Mouse (Mus musculus): ENCODE results near the gene Hunk. TPM values are rescaled to one million over a fixed set of nuclear protein-coding genes. Genes with fewer than 3 reads are reported as not detected.

Gene Hunk
- polyA plus RNA-seq, 1 experiment from 2014 or later = 11.5 TPM

DNA sequence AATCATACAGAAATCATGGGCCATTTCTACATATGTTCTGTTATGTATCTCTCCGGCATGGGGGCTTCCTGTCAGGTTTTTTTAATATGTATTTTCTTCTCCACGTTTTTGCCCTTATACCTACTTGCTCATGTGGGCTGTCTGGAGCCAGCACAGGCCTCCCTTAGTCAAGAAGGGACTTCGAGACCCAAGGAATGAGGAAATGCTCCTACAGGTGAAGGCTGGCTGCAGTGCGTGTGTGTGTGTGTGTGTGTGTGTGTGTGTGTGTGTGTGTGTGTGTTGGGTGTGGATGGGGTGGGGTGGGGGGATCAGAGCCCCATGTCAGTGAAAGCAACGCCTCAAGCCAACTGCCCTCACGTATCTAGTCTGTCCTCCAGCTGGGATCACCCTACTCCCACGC is 16.5 kb downstream of the Hunk start:
- no peaks in the 10 kb centered on the region for H3K9me3 ChIP-seq (ENCODE audit: control insufficient read depth, low read length)
- H3K9ac ChIP-seq (replicated peaks; ENCODE audit: low read depth, low read length) = no peak overlapping the region
- H3K27me3 ChIP-seq (replicated peaks; ENCODE audit: control insufficient read depth, insufficient read depth, low read length) = no peaks in the 10 kb centered on the region
- H3K36me3 ChIP-seq (ENCODE audit: control insufficient read depth, insufficient read depth) = no peaks in the 10 kb centered on the region
- H3K4me3 ChIP-seq (replicated peaks; ENCODE audit: low read length) = no peak overlapping the region
- H3K4me1 ChIP-seq (replicated peaks; ENCODE audit: control insufficient read depth, insufficient read depth, low read length) = peaks cover 25% of the 10 kb centered on the region
- H3K4me2 ChIP-seq (ENCODE audit: low read length) = no peak overlapping the region
- WGBS = 87% methylated on average over 7 of the region's 7 CpGs
- no peak overlapping the region for H3K27ac ChIP-seq (ENCODE audit: low read length)
- no peak for ATAC-seq

- H3K9ac ChIP-seq (replicated peaks; ENCODE audit: low read depth, low read length) = no peak overlapping the region
- H3K9me3 ChIP-seq (ENCODE audit: control insufficient read depth, low read length) = no peaks in the 10 kb centered on the region
- peaks cover 53% of the 10 kb centered on the region for H3K4me1 ChIP-seq (replicated peaks; ENCODE audit: control insufficient read depth, insufficient read depth, low read length)
- H3K27ac ChIP-seq (ENCODE audit: low read length) = peak overlapping the region; percentile 74
- 42% methylated on average over 3 of the region's 3 CpGs for WGBS
- no peaks in the 10 kb centered on the region for H3K27me3 ChIP-seq (replicated peaks; ENCODE audit: control insufficient read depth, insufficient read depth, low read length)
- H3K4me2 ChIP-seq (ENCODE audit: low read length) = no peak overlapping the region
- peak; percentile 78 for ATAC-seq
- no peaks in the 10 kb centered on the region for H3K36me3 ChIP-seq (ENCODE audit: control insufficient read depth, insufficient read depth)
- no peak overlapping the region for H3K4me3 ChIP-seq (replicated peaks; ENCODE audit: low read length)
Measured at GRCm38 (mm10) chr16:90405195-90405594, 19.4 kb downstream of the Hunk start.

- ATAC-seq = no peak
- Histone ChIP-seq H3K27me3 (replicated peaks; ENCODE audit: control insufficient read depth, insufficient read depth, low read length) (no peaks in the 10 kb centered on the region), H3K4me3 (replicated peaks; ENCODE audit: low read length) (no peak overlapping the region), H3K4me2 (ENCODE audit: low read length) (no peak overlapping the region), H3K36me3 (ENCODE audit: control insufficient read depth, insufficient read depth) (no peaks in the 10 kb centered on the region), H3K4me1 (replicated peaks; ENCODE audit: control insufficient read depth, insufficient read depth, low read length) (peaks cover 51% of the 10 kb centered on the region), H3K9me3 (ENCODE audit: control insufficient read depth, low read length) (no peaks in the 10 kb centered on the region), H3K9ac (replicated peaks; ENCODE audit: low read depth, low read length) (no peak overlapping the region), H3K27ac (ENCODE audit: low read length) (peak overlapping the region; percentile 74)
- WGBS = 56% methylated on average over 6 of the region's 6 CpGs
Measured at GRCm38 (mm10) chr16:90405599-90405998, 19.8 kb downstream of the Hunk start.

DNA sequence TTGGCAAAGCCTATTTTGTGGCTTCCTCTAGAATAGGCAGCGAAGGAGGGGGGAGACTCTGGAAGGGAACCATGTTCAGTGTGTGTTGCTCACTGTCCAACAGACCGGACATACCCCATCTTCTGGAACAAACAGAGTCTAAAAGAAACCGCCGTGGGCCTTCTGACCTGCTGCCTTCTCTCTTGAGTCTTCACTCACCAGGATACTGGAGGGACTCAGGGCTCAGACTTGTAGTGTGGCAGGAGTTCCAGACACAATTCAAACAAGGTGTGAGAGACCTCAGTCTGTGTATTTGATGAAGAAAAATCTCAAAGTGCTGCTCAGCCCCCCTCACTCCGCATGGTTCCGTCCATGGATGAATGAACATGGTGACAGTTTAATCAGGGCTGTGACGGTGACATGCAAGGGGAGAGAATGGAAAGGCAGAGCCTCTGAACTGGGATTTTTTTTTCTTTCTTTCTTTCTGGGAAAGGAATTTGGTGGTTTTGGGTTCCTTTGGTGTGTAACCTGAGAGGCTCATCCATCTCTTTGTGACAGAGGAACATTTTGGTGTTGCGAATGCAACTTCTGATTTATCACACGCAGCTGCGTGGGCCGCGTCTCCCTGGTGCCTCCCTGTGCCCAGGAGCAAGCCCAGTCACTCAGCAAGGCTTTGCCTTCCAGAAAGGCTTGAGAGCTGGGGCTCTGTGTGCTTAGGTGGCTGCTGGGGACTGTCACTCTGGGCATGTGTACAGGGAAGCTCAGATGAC is 21.9 kb downstream of the Hunk start:
- peak; percentile 35 for ATAC-seq

GRCm38 (mm10) chr16:90412096-90413082 is 26.6 kb downstream of the Hunk start:
- peaks cover 5% of the 10 kb centered on the region; the same call in 1 of the 2 replicates for H3K36me3 ChIP-seq (ENCODE audit: control insufficient read depth, insufficient read depth)
- no peak overlapping the region for H3K27ac ChIP-seq (ENCODE audit: low read length)
- ATAC-seq = no peak
- H3K9me3 ChIP-seq (ENCODE audit: control insufficient read depth, low read length) = peaks cover 2% of the 10 kb centered on the region; the same call in 1 of the 2 replicates
- no peak overlapping the region for H3K4me2 ChIP-seq (ENCODE audit: low read length)
- no peak overlapping the region for H3K9ac ChIP-seq (replicated peaks; ENCODE audit: low read depth, low read length)
- peaks cover 27% of the 10 kb centered on the region for H3K4me1 ChIP-seq (replicated peaks; ENCODE audit: control insufficient read depth, insufficient read depth, low read length)
- H3K4me3 ChIP-seq (replicated peaks; ENCODE audit: low read length) = no peak overlapping the region
- 94% methylated on average over 8 of the region's 8 CpGs for WGBS
- H3K27me3 ChIP-seq (replicated peaks; ENCODE audit: control insufficient read depth, insufficient read depth, low read length) = no peaks in the 10 kb centered on the region

More for the DNA sequence above, 21.9 kb downstream of the Hunk start:
- Histone ChIP-seq H3K27me3 (replicated peaks; ENCODE audit: control insufficient read depth, insufficient read depth, low read length) (no peaks in the 10 kb centered on the region), H3K4me3 (replicated peaks; ENCODE audit: low read length) (no peak overlapping the region), H3K4me2 (ENCODE audit: low read length) (no peak overlapping the region), H3K9me3 (ENCODE audit: control insufficient read depth, low read length) (no peaks in the 10 kb centered on the region), H3K36me3 (ENCODE audit: control insufficient read depth, insufficient read depth) (no peaks in the 10 kb centered on the region), H3K27ac (ENCODE audit: low read length) (peak overlapping the region; percentile 41), H3K4me1 (replicated peaks; ENCODE audit: control insufficient read depth, insufficient read depth, low read length) (peaks cover 43% of the 10 kb centered on the region), H3K9ac (replicated peaks; ENCODE audit: low read depth, low read length) (no peak overlapping the region; the same call in 1 of the 2 replicates)
- 20% methylated on average over 12 of the region's 12 CpGs for WGBS

DNA sequence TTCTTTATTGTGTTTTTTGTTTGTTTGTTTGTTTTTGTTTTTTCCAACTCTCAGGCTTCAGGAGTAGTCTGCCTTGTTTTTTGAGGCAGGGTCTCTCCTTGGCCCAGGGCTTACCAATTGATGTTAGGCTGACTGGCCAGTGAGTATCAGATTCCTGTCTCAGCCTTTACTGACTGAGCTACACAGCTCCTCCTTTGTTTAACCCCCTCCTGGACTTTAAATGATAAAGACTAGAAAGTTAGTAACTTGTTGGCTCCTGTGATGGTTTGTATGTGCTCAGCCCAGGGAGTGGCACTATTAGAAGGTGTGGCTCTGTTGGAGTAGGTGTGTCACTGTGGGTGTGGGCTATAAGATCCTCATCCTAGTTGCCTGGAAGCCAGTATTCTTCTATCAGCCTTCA is 30.8 kb downstream of the Hunk start:
- peaks cover 25% of the 10 kb centered on the region for H3K4me1 ChIP-seq (replicated peaks; ENCODE audit: control insufficient read depth, insufficient read depth, low read length)
- peaks cover 2% of the 10 kb centered on the region; the same call in 1 of the 2 replicates for H3K9me3 ChIP-seq (ENCODE audit: control insufficient read depth, low read length)
- H3K4me3 ChIP-seq (replicated peaks; ENCODE audit: low read length) = no peak overlapping the region
- peaks cover 5% of the 10 kb centered on the region; the same call in 1 of the 2 replicates for H3K36me3 ChIP-seq (ENCODE audit: control insufficient read depth, insufficient read depth)
- H3K4me2 ChIP-seq (ENCODE audit: low read length) = no peak overlapping the region
- H3K9ac ChIP-seq (replicated peaks; ENCODE audit: low read depth, low read length) = no peak overlapping the region
- no peak for ATAC-seq
- no peak overlapping the region for H3K27ac ChIP-seq (ENCODE audit: low read length)
- no peaks in the 10 kb centered on the region for H3K27me3 ChIP-seq (replicated peaks; ENCODE audit: control insufficient read depth, insufficient read depth, low read length)

GRCm38 (mm10) chr16:90418661-90419060 is 32.8 kb downstream of the Hunk start:
- no peaks in the 10 kb centered on the region for H3K27me3 ChIP-seq (replicated peaks; ENCODE audit: control insufficient read depth, insufficient read depth, low read length)
- 7% methylated on average over 12 of the region's 12 CpGs for WGBS
- ATAC-seq = no peak
- no peak overlapping the region for H3K4me3 ChIP-seq (replicated peaks; ENCODE audit: low read length)
- H3K9me3 ChIP-seq (ENCODE audit: control insufficient read depth, low read length) = peaks cover under 1% of the 10 kb centered on the region; the same call in 1 of the 2 replicates
- H3K4me2 ChIP-seq (ENCODE audit: low read length) = no peak overlapping the region
- H3K4me1 ChIP-seq (replicated peaks; ENCODE audit: control insufficient read depth, insufficient read depth, low read length) = peaks cover 46% of the 10 kb centered on the region
- no peak overlapping the region; the same call in 1 of the 2 replicates for H3K9ac ChIP-seq (replicated peaks; ENCODE audit: low read depth, low read length)
- H3K36me3 ChIP-seq (ENCODE audit: control insufficient read depth, insufficient read depth) = peaks cover 4% of the 10 kb centered on the region; the same call in 1 of the 2 replicates
- H3K27ac ChIP-seq (ENCODE audit: low read length) = peak overlapping the region; percentile 33; the same call in 1 of the 2 replicates

DNA sequence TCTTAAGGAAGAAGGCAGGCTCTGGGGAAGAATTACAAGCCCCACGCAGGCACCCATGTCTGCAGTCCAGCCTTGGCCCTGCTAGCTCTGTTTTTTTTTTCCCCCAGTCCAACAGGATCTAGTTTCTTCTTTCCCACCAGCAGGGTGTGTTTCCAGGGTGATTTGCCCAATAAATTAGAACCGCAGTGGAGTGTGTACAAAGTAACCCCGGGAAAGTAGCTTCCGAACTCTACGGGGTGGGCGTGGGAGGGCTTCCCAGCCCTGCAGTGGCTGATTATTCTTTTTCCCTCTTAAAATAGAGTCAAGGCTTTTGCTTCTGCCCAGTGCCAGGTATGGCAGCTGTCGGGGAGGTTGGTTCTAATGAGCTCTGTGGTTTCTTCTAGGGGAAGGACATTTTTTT is 35.3 kb downstream of the Hunk start:
- H3K9ac ChIP-seq (replicated peaks; ENCODE audit: low read depth, low read length) = peak overlapping the region; percentile 27; the same call in 1 of the 2 replicates

GRCm38 (mm10) chr16:90421551-90421950 is 35.7 kb downstream of the Hunk start:
- no peaks in the 10 kb centered on the region for H3K9me3 ChIP-seq (ENCODE audit: control insufficient read depth, low read length)
- H3K4me3 ChIP-seq (replicated peaks; ENCODE audit: low read length) = no peak overlapping the region
- peak overlapping the region; percentile 86 for H3K27ac ChIP-seq (ENCODE audit: low read length)
- 0 out of 2 replicates have a peak overlapping the region, but pooled peaks have one; percentile 2 for H3K4me2 ChIP-seq (ENCODE audit: low read length)
- 8% methylated on average over 8 of the region's 8 CpGs for WGBS
- H3K27me3 ChIP-seq (replicated peaks; ENCODE audit: control insufficient read depth, insufficient read depth, low read length) = no peaks in the 10 kb centered on the region
- peak overlapping the region; percentile 27 for H3K9ac ChIP-seq (replicated peaks; ENCODE audit: low read depth, low read length)
- peak; percentile 53 for ATAC-seq
- peaks cover 69% of the 10 kb centered on the region for H3K4me1 ChIP-seq (replicated peaks; ENCODE audit: control insufficient read depth, insufficient read depth, low read length)
- no peaks in the 10 kb centered on the region for H3K36me3 ChIP-seq (ENCODE audit: control insufficient read depth, insufficient read depth)

More for the DNA sequence above, 35.3 kb downstream of the Hunk start:
- H3K27me3 ChIP-seq (replicated peaks; ENCODE audit: control insufficient read depth, insufficient read depth, low read length) = no peaks in the 10 kb centered on the region
- H3K4me2 ChIP-seq (ENCODE audit: low read length) = 0 out of 2 replicates have a peak overlapping the region, but pooled peaks have one; percentile 2
- no peaks in the 10 kb centered on the region for H3K9me3 ChIP-seq (ENCODE audit: control insufficient read depth, low read length)
- peaks cover 69% of the 10 kb centered on the region for H3K4me1 ChIP-seq (replicated peaks; ENCODE audit: control insufficient read depth, insufficient read depth, low read length)
- H3K4me3 ChIP-seq (replicated peaks; ENCODE audit: low read length) = no peak overlapping the region
- H3K36me3 ChIP-seq (ENCODE audit: control insufficient read depth, insufficient read depth) = no peaks in the 10 kb centered on the region
- H3K27ac ChIP-seq (ENCODE audit: low read length) = peak overlapping the region; percentile 86
- peak; percentile 41 for ATAC-seq
- 4% methylated on average over 7 of the region's 7 CpGs for WGBS

Measured in forebrain, embryonic 16.5 days (tissue).